Mouse (Mus musculus) liver, embryonic 14.5 days (tissue): ENCODE results near the gene Ttc6.

ENCODE experiments used
- CTCF ChIP-seq: IDR thresholded peaks from 2 replicates; pipeline ENCODE4 v1.5.1; 2016; ENCODE audit warnings: antibody characterized with exemption, low read depth, control low read depth
- EP300 ChIP-seq: IDR thresholded peaks from 2 replicates; pipeline ENCODE4 v1.6.1; 2016; ENCODE audit warnings: antibody characterized with exemption, low read depth

- TF ChIP-seq CTCF = no peak
- TF ChIP-seq EP300 = no peak
These were observed at the start of gene Ttc6 for GRCm38 (mm10) chr12:57563909-57564308.
